Mouse (Mus musculus): ENCODE results near the gene Sult2b1.

DNA sequence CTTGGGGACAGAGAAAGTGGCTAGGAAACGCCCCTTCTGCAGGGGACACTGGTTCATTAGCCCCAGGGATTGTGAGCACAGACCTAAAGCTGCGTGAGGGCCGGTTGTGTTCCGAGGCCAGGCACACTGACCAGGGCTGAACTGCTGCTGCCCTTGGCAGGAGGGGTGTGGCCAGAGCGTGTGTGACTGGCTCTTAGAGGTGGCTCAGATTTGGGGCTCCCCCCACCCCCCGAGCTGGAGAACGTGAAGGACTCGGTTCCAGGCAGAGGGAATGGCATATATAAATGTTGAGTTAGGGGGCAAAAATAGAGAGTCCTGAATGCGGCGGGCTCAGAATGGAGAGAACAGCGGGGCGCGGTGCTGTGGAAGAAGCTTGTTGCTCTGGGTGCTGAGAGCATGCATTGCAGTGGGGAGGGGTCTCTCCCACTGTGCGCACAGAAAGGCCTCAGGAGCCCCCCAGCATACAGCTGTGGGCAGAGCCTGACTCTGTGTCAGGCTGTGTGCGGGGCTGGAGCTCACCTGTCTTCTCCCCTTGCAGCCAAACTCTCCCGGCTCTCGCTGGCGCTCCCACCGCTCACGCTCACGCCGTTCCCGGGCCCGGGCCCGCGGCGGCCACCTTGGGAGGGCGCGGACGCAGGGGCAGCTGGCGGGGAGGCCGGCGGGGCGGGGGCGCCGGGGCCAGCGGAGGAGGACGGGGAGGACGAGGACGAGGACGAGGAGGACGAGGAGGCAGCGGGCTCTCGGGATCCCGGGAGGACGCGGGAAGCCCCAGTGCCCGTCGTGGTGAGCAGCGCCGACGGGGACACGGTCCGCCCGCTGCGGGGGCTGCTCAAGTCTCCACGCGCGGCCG lies 13.4 kb upstream of the Sult2b1 start:
- no peak for TF ChIP-seq CTCF (IDR thresholded peaks at IDR 0.05; ENCODE audit: low read depth)
- TF ChIP-seq EP300 (IDR thresholded peaks at IDR 0.05; ENCODE audit: low read depth), result no peak
